Mouse (Mus musculus): ENCODE data around the gene Emc8. TPM values are rescaled to one million over a fixed set of nuclear protein-coding genes. Genes with fewer than 3 reads are reported as not detected.

Gene Emc8
- polyA plus RNA-seq, 1 experiment from 2014 or later, result 322 TPM

GRCm38 (mm10) chr8:120631441-120632375 lies 36.7 kb downstream of the Emc8 start:
- Histone ChIP-seq H3K9me3 (replicated peaks; ENCODE audit: control insufficient read depth, low read length) (no peaks in the 10 kb centered on the region), H3K4me3 (ENCODE audit: low read depth, low read length) (no peak overlapping the region), H3K4me1 (ENCODE audit: control insufficient read depth, insufficient read depth, low read length) (no peaks in the 10 kb centered on the region; the same call in 1 of the 2 replicates), H3K9ac (replicated peaks; ENCODE audit: low read length) (no peak overlapping the region), H3K27me3 (ENCODE audit: control insufficient read depth, insufficient read depth, low read length) (peaks cover 17% of the 10 kb centered on the region), H3K36me3 (replicated peaks; ENCODE audit: control insufficient read depth, insufficient read depth, low read depth, low read length) (no peaks in the 10 kb centered on the region), H3K27ac (replicated peaks; ENCODE audit: low read depth, low read length) (no peak overlapping the region), H3K4me2 (ENCODE audit: low read depth, low read length) (no peak overlapping the region)
- ATAC-seq (replicated peaks; ENCODE audit: insufficient number of reproducible peaks, low FRiP score, low TSS enrichment, low read depth) (no peak), DNase-seq (ENCODE audit: low spot score) (no peak)
- 76% methylated on average over 21 of the region's 21 CpGs for WGBS

GRCm38 (mm10) chr8:120630848-120631247 lies 37.5 kb downstream of the Emc8 start:
- no peak for ATAC-seq (replicated peaks; ENCODE audit: insufficient number of reproducible peaks, low FRiP score, low TSS enrichment, low read depth)

GRCm38 (mm10) chr8:120630031-120630430 lies 38.3 kb downstream of the Emc8 start:
- H3K9ac ChIP-seq (replicated peaks; ENCODE audit: low read length), result no peak overlapping the region

More at GRCm38 (mm10) chr8:120630848-120631247, 37.5 kb downstream of the Emc8 start:
- H3K4me2 ChIP-seq (ENCODE audit: low read depth, low read length), result no peak overlapping the region
- 58% methylated on average over 6 of the region's 6 CpGs for WGBS
- H3K27ac ChIP-seq (replicated peaks; ENCODE audit: low read depth, low read length), result no peak overlapping the region
- H3K36me3 ChIP-seq (replicated peaks; ENCODE audit: control insufficient read depth, insufficient read depth, low read depth, low read length), result no peaks in the 10 kb centered on the region
- no peaks in the 10 kb centered on the region; the same call in 1 of the 2 replicates for H3K4me1 ChIP-seq (ENCODE audit: control insufficient read depth, insufficient read depth, low read length)
- DNase-seq (ENCODE audit: low spot score), result no peak
- peaks cover 17% of the 10 kb centered on the region for H3K27me3 ChIP-seq (ENCODE audit: control insufficient read depth, insufficient read depth, low read length)
- H3K9ac ChIP-seq (replicated peaks; ENCODE audit: low read length), result no peak overlapping the region
- no peaks in the 10 kb centered on the region for H3K9me3 ChIP-seq (replicated peaks; ENCODE audit: control insufficient read depth, low read length)
- H3K4me3 ChIP-seq (ENCODE audit: low read depth, low read length), result no peak overlapping the region

GRCm38 (mm10) chr8:120627298-120627697 lies 41.1 kb downstream of the Emc8 start:
- no peaks in the 10 kb centered on the region for H3K9me3 ChIP-seq (replicated peaks; ENCODE audit: control insufficient read depth, low read length)
- H3K9ac ChIP-seq (replicated peaks; ENCODE audit: low read length), result no peak overlapping the region
- no peaks in the 10 kb centered on the region for H3K27me3 ChIP-seq (ENCODE audit: control insufficient read depth, insufficient read depth, low read length)
- ATAC-seq (replicated peaks; ENCODE audit: insufficient number of reproducible peaks, low FRiP score, low TSS enrichment, low read depth), result no peak
- H3K4me2 ChIP-seq (ENCODE audit: low read depth, low read length), result no peak overlapping the region
- DNase-seq (ENCODE audit: low spot score), result no peak
- no peak overlapping the region for H3K27ac ChIP-seq (replicated peaks; ENCODE audit: low read depth, low read length)
- no peaks in the 10 kb centered on the region for H3K4me1 ChIP-seq (ENCODE audit: control insufficient read depth, insufficient read depth, low read length)
- H3K36me3 ChIP-seq (replicated peaks; ENCODE audit: control insufficient read depth, insufficient read depth, low read depth, low read length), result no peaks in the 10 kb centered on the region
- WGBS, result 88% methylated on average over 5 of the region's 5 CpGs
- H3K4me3 ChIP-seq (ENCODE audit: low read depth, low read length), result no peak overlapping the region

More at GRCm38 (mm10) chr8:120630031-120630430, 38.3 kb downstream of the Emc8 start:
- Histone ChIP-seq H3K9me3 (replicated peaks; ENCODE audit: control insufficient read depth, low read length) (no peaks in the 10 kb centered on the region), H3K4me2 (ENCODE audit: low read depth, low read length) (no peak overlapping the region), H3K4me1 (ENCODE audit: control insufficient read depth, insufficient read depth, low read length) (no peaks in the 10 kb centered on the region; the same call in 1 of the 2 replicates), H3K27me3 (ENCODE audit: control insufficient read depth, insufficient read depth, low read length) (peaks cover 13% of the 10 kb centered on the region), H3K4me3 (ENCODE audit: low read depth, low read length) (no peak overlapping the region), H3K36me3 (replicated peaks; ENCODE audit: control insufficient read depth, insufficient read depth, low read depth, low read length) (no peaks in the 10 kb centered on the region), H3K27ac (replicated peaks; ENCODE audit: low read depth, low read length) (no peak overlapping the region)
- WGBS, result 28% methylated on average over 5 of the region's 5 CpGs
- DNase-seq (ENCODE audit: low spot score), result no peak
- no peak for ATAC-seq (replicated peaks; ENCODE audit: insufficient number of reproducible peaks, low FRiP score, low TSS enrichment, low read depth)

GRCm38 (mm10) chr8:120626461-120626860 lies 41.9 kb downstream of the Emc8 start:
- WGBS, result 57% methylated on average over 11 of the region's 11 CpGs
- Histone ChIP-seq H3K9me3 (replicated peaks; ENCODE audit: control insufficient read depth, low read length) (no peaks in the 10 kb centered on the region), H3K27ac (replicated peaks; ENCODE audit: low read depth, low read length) (no peak overlapping the region), H3K4me2 (ENCODE audit: low read depth, low read length) (no peak overlapping the region), H3K27me3 (ENCODE audit: control insufficient read depth, insufficient read depth, low read length) (no peaks in the 10 kb centered on the region), H3K4me3 (ENCODE audit: low read depth, low read length) (no peak overlapping the region), H3K36me3 (replicated peaks; ENCODE audit: control insufficient read depth, insufficient read depth, low read depth, low read length) (no peaks in the 10 kb centered on the region), H3K9ac (replicated peaks; ENCODE audit: low read length) (no peak overlapping the region), H3K4me1 (ENCODE audit: control insufficient read depth, insufficient read depth, low read length) (no peaks in the 10 kb centered on the region)
- DNase-seq (ENCODE audit: low spot score), result no peak
- ATAC-seq (replicated peaks; ENCODE audit: insufficient number of reproducible peaks, low FRiP score, low TSS enrichment, low read depth), result no peak

GRCm38 (mm10) chr8:120623608-120624007 lies 44.8 kb downstream of the Emc8 start:
- Histone ChIP-seq H3K36me3 (replicated peaks; ENCODE audit: control insufficient read depth, insufficient read depth, low read depth, low read length) (no peaks in the 10 kb centered on the region), H3K27me3 (ENCODE audit: control insufficient read depth, insufficient read depth, low read length) (no peaks in the 10 kb centered on the region), H3K27ac (replicated peaks; ENCODE audit: low read depth, low read length) (no peak overlapping the region), H3K9me3 (replicated peaks; ENCODE audit: control insufficient read depth, low read length) (no peaks in the 10 kb centered on the region), H3K4me1 (ENCODE audit: control insufficient read depth, insufficient read depth, low read length) (no peaks in the 10 kb centered on the region), H3K4me2 (ENCODE audit: low read depth, low read length) (no peak overlapping the region), H3K4me3 (ENCODE audit: low read depth, low read length) (no peak overlapping the region), H3K9ac (replicated peaks; ENCODE audit: low read length) (no peak overlapping the region; the same call in 1 of the 2 replicates)
- 31% methylated on average over 2 of the region's 2 CpGs for WGBS
- DNase-seq (ENCODE audit: low spot score), result no peak
- no peak for ATAC-seq (replicated peaks; ENCODE audit: insufficient number of reproducible peaks, low FRiP score, low TSS enrichment, low read depth)

- H3K27ac ChIP-seq (replicated peaks; ENCODE audit: low read depth, low read length), result no peak overlapping the region
Observed at GRCm38 (mm10) chr8:120622161-120622560, 46.2 kb downstream of the Emc8 start.

GRCm38 (mm10) chr8:120620441-120620840 lies 47.9 kb downstream of the Emc8 start:
- DNase-seq (ENCODE audit: low spot score) (no peak), ATAC-seq (replicated peaks; ENCODE audit: insufficient number of reproducible peaks, low FRiP score, low TSS enrichment, low read depth) (no peak)
- WGBS, result 41% methylated on average over 7 of the region's 7 CpGs
- Histone ChIP-seq H3K4me3 (ENCODE audit: low read depth, low read length) (no peak overlapping the region), H3K27ac (replicated peaks; ENCODE audit: low read depth, low read length) (no peak overlapping the region), H3K9ac (replicated peaks; ENCODE audit: low read length) (peak overlapping the region; percentile 13; the same call in 1 of the 2 replicates), H3K27me3 (ENCODE audit: control insufficient read depth, insufficient read depth, low read length) (no peaks in the 10 kb centered on the region), H3K36me3 (replicated peaks; ENCODE audit: control insufficient read depth, insufficient read depth, low read depth, low read length) (no peaks in the 10 kb centered on the region), H3K4me1 (ENCODE audit: control insufficient read depth, insufficient read depth, low read length) (peaks cover 3% of the 10 kb centered on the region; the same call in 1 of the 2 replicates), H3K9me3 (replicated peaks; ENCODE audit: control insufficient read depth, low read length) (no peaks in the 10 kb centered on the region), H3K4me2 (ENCODE audit: low read depth, low read length) (no peak overlapping the region)

More at GRCm38 (mm10) chr8:120622161-120622560, 46.2 kb downstream of the Emc8 start:
- no peak overlapping the region for H3K9ac ChIP-seq (replicated peaks; ENCODE audit: low read length)
- no peak for DNase-seq (ENCODE audit: low spot score)
- no peaks in the 10 kb centered on the region for H3K27me3 ChIP-seq (ENCODE audit: control insufficient read depth, insufficient read depth, low read length)
- no peaks in the 10 kb centered on the region for H3K9me3 ChIP-seq (replicated peaks; ENCODE audit: control insufficient read depth, low read length)
- no peaks in the 10 kb centered on the region for H3K4me1 ChIP-seq (ENCODE audit: control insufficient read depth, insufficient read depth, low read length)
- no peaks in the 10 kb centered on the region for H3K36me3 ChIP-seq (replicated peaks; ENCODE audit: control insufficient read depth, insufficient read depth, low read depth, low read length)
- WGBS, result 61% methylated on average over 14 of the region's 14 CpGs
- H3K4me2 ChIP-seq (ENCODE audit: low read depth, low read length), result no peak overlapping the region
- ATAC-seq (replicated peaks; ENCODE audit: insufficient number of reproducible peaks, low FRiP score, low TSS enrichment, low read depth), result no peak
- no peak overlapping the region for H3K4me3 ChIP-seq (ENCODE audit: low read depth, low read length)

Data from embryonic facial prominence, embryonic 11.5 days (tissue).